Mouse (Mus musculus) mouse embryonic stem cell (cell line): ENCODE measurements around the gene Tagln2.

ENCODE experiments used
- in situ Hi-C, 2 experiments: fragments of 300-500 bp; cut with MboI; formaldehyde crosslinking; loops; 1 replicate in 1 of 2; 3 replicates in 1 of 2; pipeline ENCODE4 v1.14.3; 2019 to 2020; ENCODE audit warnings: low sequenced_read_pairs in 2 of 2, low pct_unique_long_range_greater_than_20kb in 1 of 2, mixed read lengths in 1 of 2; ENCODE audit not compliant: unreplicated experiment in 1 of 2

Tagln2 gene

DNA sequence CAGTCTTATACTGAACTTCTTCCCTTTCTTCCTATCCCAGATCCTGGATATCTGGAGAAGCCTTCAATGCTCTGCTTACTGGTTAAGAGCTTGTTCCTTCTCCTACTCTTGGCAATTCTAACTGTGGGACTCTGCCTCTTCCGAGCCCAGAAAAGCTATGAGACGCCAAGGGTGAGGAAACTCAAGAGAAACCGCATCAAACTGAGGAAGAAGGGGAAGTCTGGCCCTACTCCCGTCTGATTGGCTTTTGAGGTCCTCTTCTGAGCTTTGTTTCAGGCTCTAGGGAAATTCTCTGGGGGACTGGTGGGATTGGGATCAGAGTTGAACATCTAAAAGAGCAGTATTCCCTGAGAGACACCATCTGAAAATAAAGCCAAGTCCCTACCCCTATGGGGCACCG, 21.8 kb upstream of the Tagln2 start:
- in situ Hi-C loops, result loop anchor here in 1 of 2 experiments (5.0 kb wide), 1 partner anchor 61 kb away; no protein-coding TSS in a partner anchor

DNA sequence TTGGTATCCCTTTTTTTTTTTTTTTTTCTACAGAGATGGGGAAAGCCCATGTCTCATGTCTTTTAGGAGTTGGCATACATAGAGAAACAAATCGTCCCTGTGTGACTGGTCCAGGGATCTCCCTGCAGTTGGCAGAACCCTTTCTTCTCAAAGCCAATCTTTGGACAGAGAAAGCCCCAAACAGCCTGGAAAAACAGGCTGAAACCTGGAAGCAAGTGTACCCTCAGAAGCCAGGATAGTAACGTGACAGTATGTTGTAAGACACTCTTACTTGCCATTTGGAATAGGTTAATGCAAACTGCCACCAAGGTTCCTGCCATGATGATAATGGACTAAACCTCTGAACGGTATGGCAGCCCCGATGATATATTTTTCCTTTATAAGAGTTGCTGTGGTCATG, 19.5 kb upstream of the Tagln2 start:
- in situ Hi-C loops, result loop anchor here in 1 of 2 experiments (10.0 kb wide), 1 partner anchor 66 kb away; no protein-coding TSS in a partner anchor

DNA sequence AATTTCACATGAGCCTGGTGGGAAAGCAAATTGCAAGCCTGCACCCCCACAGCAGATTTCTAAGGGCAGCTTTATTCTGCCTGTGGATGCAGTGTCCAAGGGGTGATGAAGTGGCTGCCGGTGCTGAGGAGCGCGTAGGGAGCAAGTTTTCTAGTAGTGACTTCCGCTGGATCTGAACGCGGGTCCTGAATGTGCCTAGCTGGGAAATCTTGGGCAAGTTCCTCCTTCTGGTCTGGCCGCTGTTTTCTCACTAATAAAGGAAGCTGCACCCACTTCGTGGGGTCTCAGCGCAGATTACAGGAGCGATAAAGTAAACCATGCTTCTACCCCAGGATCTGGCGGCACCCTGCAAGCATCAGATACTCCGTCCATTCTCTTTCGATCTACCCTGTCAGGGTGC, 18.7 kb upstream of the Tagln2 start:
- in situ Hi-C loops, result loop anchor here in 1 of 2 experiments (10.0 kb wide), 1 partner anchor 66 kb away; no protein-coding TSS in a partner anchor

DNA sequence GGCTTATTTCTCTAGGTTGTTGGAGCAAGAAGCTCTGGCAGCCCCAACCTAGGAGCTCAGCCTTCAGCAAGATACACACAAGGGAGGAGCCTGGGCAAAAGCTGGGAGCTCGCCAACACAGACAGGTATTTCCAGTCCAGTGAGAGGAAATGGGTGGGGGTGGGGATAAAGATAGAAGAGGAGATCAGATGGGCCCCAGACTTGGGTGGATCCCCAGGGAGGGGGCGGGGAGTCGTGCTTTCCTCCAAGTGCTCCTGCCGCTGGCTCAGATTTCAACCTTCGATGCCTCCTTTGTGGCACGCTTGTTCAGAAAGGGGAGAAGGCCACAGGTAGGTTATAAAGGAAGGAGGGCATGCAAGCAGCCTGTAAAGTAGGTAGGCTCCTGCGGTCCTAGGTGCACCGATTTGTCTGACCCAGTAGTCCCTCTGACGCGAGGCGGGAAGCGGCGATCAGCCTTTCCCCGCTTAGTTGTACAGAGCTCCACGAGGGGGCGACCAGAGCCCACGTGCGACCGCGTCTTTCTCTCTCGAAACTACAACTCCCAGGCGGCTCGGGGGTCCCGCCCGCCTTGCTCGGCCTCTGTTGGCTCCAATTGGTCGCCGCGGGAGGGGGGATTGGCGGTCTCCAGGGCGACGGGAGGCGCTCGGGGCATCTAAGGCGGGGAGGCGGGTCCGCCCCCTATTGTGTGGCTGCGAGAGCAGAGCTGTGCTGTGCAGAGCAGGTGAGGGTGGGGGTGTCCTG, 18.1 kb upstream of the Tagln2 start, which contains the start of gene Igsf9:
Gene Igsf9, plus strand, starts transcription at position 249 of the 741 bp plus-strand sequence.
- in situ Hi-C loops, result loop anchor here in 1 of 2 experiments (10.0 kb wide), 1 partner anchor 67 kb away; no protein-coding TSS in a partner anchor

DNA sequence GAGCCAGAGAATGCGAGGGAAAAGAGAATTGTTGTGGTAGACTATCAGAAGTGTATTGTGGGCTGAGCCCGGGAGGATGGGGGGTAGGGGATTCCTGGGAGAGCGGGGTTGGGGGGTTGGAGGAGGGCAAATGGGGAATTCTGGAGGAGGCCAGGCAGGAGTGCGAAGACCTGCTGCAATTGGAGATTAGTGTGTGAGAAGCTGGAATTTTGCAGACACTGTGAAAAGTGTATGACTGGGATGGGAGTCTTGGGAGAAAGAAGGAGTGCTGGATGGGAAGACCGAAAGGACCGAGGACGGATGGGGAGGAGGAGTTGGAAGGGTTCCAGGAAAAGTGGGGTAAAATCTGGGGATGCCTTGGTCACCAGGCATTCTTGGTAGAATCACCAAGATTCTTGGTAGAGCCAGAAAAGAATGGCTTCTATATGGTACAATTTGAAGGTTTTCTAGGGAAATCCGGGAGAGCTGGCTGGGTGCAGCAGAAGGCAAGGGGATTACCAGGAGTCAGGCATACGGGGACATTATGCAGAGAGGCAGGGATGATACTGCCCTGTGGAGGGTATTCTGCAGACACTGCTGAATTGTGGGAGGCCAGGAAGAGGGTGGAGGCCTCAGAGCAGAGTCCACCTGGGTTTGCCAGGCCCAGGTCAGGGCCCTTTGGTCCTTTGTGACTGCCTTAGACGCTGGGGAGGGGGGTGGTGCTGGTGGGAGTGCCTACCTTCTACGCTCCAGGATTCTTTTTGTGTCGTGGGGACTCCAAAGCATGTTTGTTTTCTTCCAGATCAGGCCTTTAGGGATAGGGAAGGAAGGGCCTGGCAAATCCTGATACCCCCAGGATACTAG, 17.1 kb upstream of the Tagln2 start:
- in situ Hi-C loops, result loop anchor here in 1 of 2 experiments (10.0 kb wide), 1 partner anchor 68 kb away; no protein-coding TSS in a partner anchor

DNA sequence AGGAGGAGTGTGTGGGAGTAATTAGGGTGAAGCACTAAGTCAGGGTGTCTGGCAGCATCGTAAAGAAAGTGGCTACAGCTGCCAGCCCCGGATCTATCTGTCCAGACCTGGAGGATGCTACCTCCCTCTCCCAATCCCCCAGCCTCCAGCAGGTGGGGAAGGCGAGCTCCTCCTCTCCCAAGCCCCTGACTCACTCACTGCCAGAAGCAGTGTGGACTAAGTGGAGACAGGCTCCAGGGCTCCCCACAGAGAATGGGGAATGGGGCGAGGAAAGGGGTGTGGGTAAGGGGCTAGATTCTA, 16.5 kb upstream of the Tagln2 start:
- in situ Hi-C loops, result loop anchor here in 1 of 2 experiments (10.0 kb wide), 1 partner anchor 69 kb away; no protein-coding TSS in a partner anchor

DNA sequence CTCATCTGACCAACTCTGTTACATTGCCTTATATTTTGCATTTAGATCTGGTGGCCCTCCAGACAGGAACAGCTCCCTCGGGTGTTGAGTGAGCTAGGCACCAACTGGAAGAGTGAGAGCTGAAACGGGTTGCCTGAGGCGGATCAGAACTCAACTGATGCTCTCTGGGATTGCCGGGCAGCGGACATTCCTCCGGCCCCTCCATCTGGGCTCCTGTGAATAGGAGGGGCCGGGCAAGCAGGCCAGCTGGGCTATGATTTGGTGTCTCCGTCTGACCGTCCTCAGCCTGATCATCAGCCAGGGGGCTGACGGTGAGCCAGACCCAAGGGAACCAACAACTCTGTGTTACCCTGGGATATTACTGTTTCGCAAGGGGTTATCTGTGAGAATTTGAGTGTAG, 15.6 kb upstream of the Tagln2 start:
- in situ Hi-C loops, result loop anchor here in 1 of 2 experiments (10.0 kb wide), 1 partner anchor 69 kb away; no protein-coding TSS in a partner anchor

DNA sequence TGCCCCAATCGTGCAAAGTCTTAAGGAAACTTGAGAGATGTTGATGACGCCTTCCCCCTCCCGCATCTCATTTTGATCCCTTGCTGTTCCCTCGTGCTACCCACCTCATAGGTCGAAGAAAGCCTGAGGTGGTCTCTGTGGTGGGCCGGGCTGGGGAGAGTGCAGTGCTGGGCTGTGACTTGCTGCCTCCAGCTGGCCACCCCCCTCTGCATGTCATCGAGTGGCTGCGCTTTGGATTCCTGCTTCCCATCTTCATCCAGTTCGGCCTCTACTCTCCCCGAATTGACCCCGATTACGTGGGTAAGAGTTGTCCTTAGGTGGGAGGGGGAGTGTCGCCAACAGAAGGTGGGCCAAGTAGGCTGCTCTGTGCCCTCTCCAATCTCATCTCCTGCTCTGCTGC, 15.2 kb upstream of the Tagln2 start:
- in situ Hi-C loops, result loop anchor here in 1 of 2 experiments (10.0 kb wide), 1 partner anchor 70 kb away; no protein-coding TSS in a partner anchor

DNA sequence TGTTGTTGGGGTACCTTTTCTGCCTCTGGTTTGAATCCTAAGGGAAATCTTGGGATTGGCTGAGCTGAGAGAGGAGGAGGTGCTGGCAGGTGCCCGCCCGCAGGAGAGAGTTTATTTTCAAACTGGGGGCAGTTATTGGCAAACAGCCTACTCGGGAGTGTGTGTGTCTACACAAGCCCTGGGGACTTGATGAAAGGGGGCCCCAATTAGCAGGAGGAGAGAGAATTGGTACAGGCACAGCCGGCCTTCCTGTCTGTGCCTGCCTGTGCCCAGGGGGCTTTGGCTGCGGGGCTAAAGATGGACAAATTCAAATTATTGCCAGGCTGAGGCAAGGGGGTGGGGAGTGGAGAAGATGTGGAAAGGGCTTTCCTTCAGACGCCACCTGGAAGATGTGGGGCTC, 14.0 kb upstream of the Tagln2 start:
- in situ Hi-C loops, result loop anchor here in 1 of 2 experiments (10.0 kb wide), 1 partner anchor 71 kb away; no protein-coding TSS in a partner anchor

DNA sequence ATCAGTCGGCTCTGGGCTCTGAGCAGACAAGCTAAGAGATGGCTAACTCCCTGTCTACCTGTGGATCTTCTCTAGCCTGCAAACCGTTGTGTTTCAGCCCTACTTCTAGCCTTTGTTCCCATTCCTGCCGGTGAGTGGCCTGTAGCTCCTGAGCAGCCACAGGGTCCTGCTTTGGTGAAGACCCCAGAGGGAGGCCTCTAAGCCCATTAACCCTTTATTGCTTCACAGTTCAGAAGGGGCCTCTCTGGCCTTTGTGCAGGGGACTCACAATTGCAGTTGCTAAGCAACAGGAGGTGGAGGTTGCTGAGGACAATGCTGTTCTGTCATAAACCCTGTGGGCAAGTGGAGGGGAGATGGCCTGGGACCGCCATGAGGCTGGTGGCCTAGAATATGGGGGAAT, 13.6 kb upstream of the Tagln2 start:
- in situ Hi-C loops, result loop anchor here in 1 of 2 experiments (10.0 kb wide), 1 partner anchor 71 kb away; no protein-coding TSS in a partner anchor

DNA sequence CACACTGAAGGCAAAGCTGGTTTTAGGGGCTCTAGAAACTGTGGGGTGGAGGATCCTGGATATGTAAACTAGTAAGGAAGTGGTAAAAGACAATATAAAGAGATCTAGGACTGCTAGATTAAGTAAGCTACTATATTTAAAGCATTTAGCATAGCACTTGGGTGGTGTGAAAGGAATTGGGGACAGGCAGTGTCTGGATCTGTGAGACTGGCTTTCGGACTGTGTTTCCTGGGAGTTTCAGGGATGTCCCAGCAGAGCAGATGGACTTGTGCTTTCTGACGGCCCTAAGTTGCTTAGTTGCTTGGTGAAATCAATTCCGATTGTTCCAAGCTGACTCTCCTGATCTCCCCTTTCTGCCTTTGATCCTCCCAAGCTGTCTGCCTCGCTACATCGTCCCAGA, 13.2 kb upstream of the Tagln2 start:
- in situ Hi-C loops, result loop anchor here in 1 of 2 experiments (10.0 kb wide), 1 partner anchor 72 kb away; no protein-coding TSS in a partner anchor

DNA sequence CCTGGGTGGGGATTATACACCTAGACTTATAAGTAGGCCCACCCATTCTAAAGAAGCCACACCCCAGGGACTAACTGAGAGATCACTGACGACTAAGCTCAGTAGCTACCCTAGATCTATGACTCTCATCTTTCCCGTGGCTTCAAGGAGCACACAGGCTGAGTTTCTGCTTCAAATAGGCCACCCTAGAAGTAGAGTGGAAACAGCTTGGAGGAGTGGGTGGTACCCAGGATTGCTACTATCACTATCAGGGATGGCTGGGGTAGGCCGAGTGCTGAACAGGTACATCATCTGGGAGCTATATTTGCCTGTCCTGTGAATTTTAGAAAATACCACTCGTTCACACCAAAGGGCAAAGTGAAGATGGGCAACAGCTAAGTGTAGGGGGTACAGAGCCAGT, 12.0 kb upstream of the Tagln2 start:
- in situ Hi-C loops, result loop anchor here in 1 of 2 experiments (10.0 kb wide), 1 partner anchor 73 kb away; no protein-coding TSS in a partner anchor

DNA sequence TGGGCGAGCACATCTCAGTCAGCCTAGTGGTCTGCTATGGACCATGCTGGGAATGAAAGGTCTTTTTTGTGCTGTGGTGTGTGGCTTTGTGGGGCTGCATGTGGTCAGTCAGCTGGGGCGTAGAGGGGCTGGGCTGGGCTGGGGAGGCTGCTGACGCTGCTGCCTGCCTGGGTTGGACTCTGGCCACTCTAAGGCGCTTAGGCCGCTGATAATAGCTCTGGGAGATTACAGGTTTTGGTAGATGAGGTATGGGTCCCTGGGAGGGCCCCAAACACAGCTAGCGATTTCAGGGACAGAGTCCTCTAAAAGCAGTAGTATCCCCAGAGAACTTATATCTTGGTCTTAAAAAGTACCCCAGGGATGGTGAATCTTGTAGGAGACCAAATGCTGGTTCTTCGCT, 11.0 kb upstream of the Tagln2 start:
- in situ Hi-C loops, result loop anchor here in 1 of 2 experiments (10.0 kb wide), 1 partner anchor 74 kb away; no protein-coding TSS in a partner anchor

DNA sequence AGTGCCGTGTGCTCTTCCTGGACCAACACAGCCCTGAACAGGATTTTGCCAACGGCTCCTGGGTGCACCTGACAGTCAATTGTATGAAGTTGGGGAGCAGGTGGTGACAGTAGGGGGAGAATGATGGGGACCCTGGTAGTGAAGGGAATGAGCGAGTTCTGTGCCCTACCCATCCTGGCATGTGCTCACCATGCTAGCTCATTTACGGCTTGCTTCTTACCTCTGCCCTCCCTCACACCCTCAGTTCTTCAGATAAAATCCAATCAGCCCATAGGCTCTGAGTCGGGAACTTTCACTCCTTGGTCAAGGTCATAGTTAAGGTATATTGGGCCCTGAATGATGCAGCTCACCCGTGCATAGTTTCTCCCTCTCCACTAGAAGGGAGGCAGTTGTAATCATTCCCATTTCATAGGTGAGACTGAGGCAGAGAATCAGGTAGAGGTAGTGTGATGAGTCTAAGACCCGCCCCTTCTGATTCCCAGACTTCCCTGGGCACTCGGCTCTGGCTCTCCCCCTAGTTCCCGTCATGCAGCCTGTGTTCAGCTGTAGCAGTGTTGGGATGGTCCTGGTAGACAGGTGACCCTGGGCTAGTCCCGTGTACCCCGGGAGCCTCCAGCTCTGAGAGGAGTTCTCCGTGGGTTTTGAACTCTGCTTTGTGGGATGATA, 10.1 kb upstream of the Tagln2 start:
- in situ Hi-C loops, result loop anchor here in 1 of 2 experiments (10.0 kb wide), 1 partner anchor 75 kb away; no protein-coding TSS in a partner anchor

DNA sequence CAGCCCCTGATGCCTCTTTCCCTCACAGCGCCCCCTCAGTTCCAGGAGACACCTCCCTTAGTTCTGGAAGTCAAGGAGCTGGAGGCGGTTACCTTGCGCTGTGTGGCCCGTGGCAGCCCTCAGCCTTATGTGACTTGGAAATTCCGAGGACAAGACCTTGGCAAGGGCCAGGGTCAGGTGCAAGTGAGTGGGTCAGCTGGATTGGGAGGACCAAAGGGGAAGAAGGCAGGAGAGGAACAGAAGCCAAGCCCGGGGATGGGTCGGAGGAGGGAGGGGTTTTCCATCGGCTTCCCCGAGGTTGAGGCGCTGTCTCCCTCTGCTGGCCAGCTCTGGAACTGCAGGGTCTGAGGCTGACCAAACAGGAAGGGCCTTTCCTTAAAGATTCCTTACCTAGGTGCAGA, 9.6 kb upstream of the Tagln2 start:
- in situ Hi-C loops, result no loop called here

DNA sequence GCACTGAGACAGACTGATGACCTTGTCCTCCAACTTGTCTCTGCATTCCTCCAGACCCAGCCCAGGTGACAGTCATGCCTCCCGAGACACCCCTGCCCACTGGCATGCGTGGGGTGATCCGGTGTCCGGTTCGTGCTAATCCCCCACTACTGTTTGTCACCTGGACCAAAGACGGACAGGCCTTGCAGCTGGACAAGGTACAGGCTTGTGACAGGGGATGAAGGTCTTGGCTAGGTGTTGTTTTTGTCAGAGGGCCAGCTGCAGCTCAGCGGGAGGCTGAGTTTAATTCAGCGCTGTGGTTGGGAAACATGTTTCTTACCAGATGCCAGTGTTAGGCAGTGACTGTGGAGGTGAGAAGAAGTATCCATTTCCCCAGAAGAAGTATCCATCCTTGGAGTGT, 7.8 kb upstream of the Tagln2 start:
- in situ Hi-C loops, result no loop called here

DNA sequence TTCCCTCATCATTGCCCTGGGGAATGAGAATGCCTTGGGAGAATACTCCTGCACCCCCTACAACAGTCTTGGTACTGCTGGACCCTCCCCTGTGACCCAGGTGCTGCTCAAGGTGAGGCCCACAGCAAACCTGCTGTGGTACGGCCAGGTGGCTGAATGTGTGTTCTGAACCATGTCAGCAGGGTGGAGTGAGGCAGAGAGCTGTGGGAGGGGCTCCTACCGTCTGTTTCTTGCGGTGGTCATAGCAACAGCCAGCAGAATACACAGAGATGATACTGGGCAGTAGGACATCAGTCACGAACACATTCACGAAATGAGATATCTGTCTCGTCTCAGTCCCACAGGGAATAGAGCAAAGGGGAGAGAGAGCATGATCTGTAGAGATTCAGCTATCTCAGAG, 6.3 kb upstream of the Tagln2 start:
- in situ Hi-C loops, result no loop called here

DNA sequence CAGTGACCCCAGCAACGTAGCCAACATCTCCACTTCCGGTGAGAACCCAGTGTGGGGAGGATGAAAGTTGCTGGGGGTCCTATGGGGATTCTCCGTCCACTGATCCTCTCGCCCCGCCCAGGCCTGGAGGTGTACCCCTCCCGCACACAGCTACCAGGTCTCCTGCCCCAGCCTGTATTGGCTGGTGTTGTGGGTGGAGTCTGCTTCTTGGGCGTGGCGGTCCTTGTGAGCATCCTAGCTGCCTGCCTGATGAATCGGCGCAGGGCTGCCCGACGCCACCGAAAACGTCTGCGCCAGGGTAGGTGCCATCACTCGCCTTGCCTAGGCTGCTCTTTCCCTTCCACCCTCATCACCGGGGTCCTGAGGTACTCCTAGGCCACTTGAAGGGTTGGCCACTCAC, 3.8 kb upstream of the Tagln2 start:
- in situ Hi-C loops, result no loop called here
